Comparison of ENCODE assay signal across 11 mouse cellular contexts in the genomic region with DNA sequence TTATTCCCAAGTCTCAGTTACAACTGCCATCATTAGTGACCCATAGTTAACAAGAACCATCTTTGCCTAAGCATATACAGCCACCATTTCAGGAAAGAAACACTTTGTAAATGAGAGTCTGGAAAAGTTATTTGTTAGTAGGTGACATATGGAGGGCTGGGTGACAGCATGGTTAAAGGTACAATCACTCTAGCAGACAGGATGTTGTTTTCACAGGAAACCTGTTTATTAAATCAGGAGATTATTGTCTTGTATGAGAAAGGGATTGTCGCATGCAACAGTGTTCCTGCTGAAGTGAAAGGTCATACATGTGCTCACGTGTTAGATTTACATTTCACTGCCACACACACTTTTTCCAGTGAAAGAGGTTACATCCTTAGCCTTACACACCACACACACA.
"Had no signal": no experiment of that assay in that cellular context is flagged by ENCODE, and none has a peak within 500 bp of the region (broad histone marks: within the 10 kb centered on the region; RNA-seq: fewer than 3 reads in every experiment).

No protein-coding gene starts in this region.

- H3K4me1 ChIP-seq: stomach, embryonic 15.5 days had no signal

- H3K4me2 ChIP-seq: kidney, embryonic 15.5 days; midbrain, embryonic 15.5 days; stomach, embryonic 15.5 days had no signal

- H3K27me3 ChIP-seq: kidney, embryonic 15.5 days; midbrain, embryonic 15.5 days; stomach, embryonic 15.5 days had no signal

- DNase-seq: kidney, adult 2 months; kidney, postnatal 14 days; lung, adult 18-20 months; lung, postnatal 36 days; right cerebral cortex, postnatal 14 days; thymus, postnatal 36 days had no signal

- H3K36me3 ChIP-seq: kidney, embryonic 15.5 days; midbrain, embryonic 15.5 days; stomach, embryonic 15.5 days had no signal

- H3K9ac ChIP-seq: kidney, embryonic 15.5 days; liver, embryonic 14.5 days; midbrain, embryonic 15.5 days; stomach, embryonic 15.5 days had no signal

- H3K27ac ChIP-seq: liver, embryonic 14.5 days; midbrain, embryonic 15.5 days; stomach, embryonic 15.5 days had no signal

- ATAC-seq: intestine, embryonic 16.5 days; midbrain, embryonic 15.5 days had no signal

- H3K9me3 ChIP-seq: kidney, embryonic 15.5 days; midbrain, embryonic 15.5 days; stomach, embryonic 15.5 days had no signal

- H3K4me3 ChIP-seq: kidney, embryonic 15.5 days; midbrain, embryonic 15.5 days; stomach, embryonic 15.5 days had no signal
